Mouse (Mus musculus) midbrain, embryonic 14.5 days (tissue): ENCODE data around the gene Tmem189. TPM values are rescaled to one million over a fixed set of nuclear protein-coding genes. Genes with fewer than 3 reads are reported as not detected.
A peak's percentile ranks its signal among the peaks of the same experiment; 100 is the strongest.

Source experiments
- ATAC-seq: fragments of 200-750 bp; cut with Nextera tagmentation; 2 replicates; pipeline ENCODE4 v1.8.0; 2017; ENCODE audit warnings: moderate number of reproducible peaks, moderate library complexity; ENCODE audit not compliant: low FRiP score, low TSS enrichment
- DNase-seq: peaks from one replicate; pipeline ENCODE4 v3.0.0-alpha.2; 2015
- H3K27ac ChIP-seq: fragments of 300-500 bp; sonication (generic); replicated peaks from 2 replicates; pipeline ENCODE4 v1.5.1; 2014; ENCODE audit warnings: mild to moderate bottlenecking, low read depth, low read length, moderate library complexity
- H3K27me3 ChIP-seq: fragments of 300-500 bp; sonication (generic); 2 replicates; pipeline ENCODE4 v1.6.1; 2014; ENCODE audit warnings: low read length, control low read depth, mixed read lengths; ENCODE audit not compliant: control insufficient read depth, insufficient read depth
- H3K36me3 ChIP-seq: fragments of 300-500 bp; sonication (generic); 2 replicates; pipeline ENCODE4 v1.6.1; 2014; ENCODE audit warnings: low read length, control low read depth; ENCODE audit not compliant: control insufficient read depth, insufficient read depth
- H3K4me1 ChIP-seq: fragments of 300-500 bp; sonication (generic); 2 replicates; pipeline ENCODE4 v1.6.1; 2014; ENCODE audit warnings: mild to moderate bottlenecking, antibody characterized with exemption, low read length, control low read depth; ENCODE audit not compliant: control insufficient read depth, insufficient read depth
- H3K4me2 ChIP-seq: fragments of 300-500 bp; sonication (generic); 2 replicates; pipeline ENCODE4 v1.6.1; 2014; ENCODE audit warnings: mild to moderate bottlenecking, low read length, moderate library complexity
- H3K4me3 ChIP-seq: fragments of 300-500 bp; sonication (generic); replicated peaks from 2 replicates; pipeline ENCODE4 v1.5.1; 2014; ENCODE audit warnings: low read depth, low read length
- H3K9ac ChIP-seq: fragments of 300-500 bp; sonication (generic); replicated peaks from 2 replicates; pipeline ENCODE4 v1.6.1; 2014; ENCODE audit warnings: mild to moderate bottlenecking, low read length, moderate library complexity
- H3K9me3 ChIP-seq: fragments of 300-500 bp; sonication (generic); 2 replicates; pipeline ENCODE4 v1.6.1; 2016; ENCODE audit warnings: low read length, control low read depth, mixed read lengths; ENCODE audit not compliant: control insufficient read depth
- WGBS: fragments of 180-500 bp; shearing (Covaris S2); extraction: QIAGEN DNeasy Blood & Tissue Kit; methylation state at CpG from one replicate; pipeline ENCODE4 v1.1.7; 2014; 5-methylcytosine and 5-hydroxymethylcytosine counted together
- polyA plus RNA-seq: library from polyadenylated mRNA; unstranded; fragments of >200 nt; fragmentation: Nextera tagmentation; extraction: Ambion mirVana; gene quantifications from 2 replicates; pipeline ENCODE4 v1.2.1, GENCODE M21; 2014

Gene Tmem189
- polyA plus RNA-seq, 1 experiment from 2014 or later: 28.8 TPM

- Histone ChIP-seq H3K9me3 (no peaks in the 10 kb centered on the region), H3K9ac (peak overlapping the region; percentile 88), H3K4me1 (peaks cover 32% of the 10 kb centered on the region), H3K27ac (peak overlapping the region; percentile 91), H3K4me2 (peak overlapping the region; percentile 86), H3K36me3 (peaks cover 13% of the 10 kb centered on the region), H3K27me3 (no peaks in the 10 kb centered on the region), H3K4me3 (peak overlapping the region; percentile 91)
- ATAC-seq (peak; percentile 9; the same call in 1 of the 2 replicates), DNase-seq (no peak)
- under 1% methylated on average over 31 of the region's 31 CpGs for whole genome bisulfite sequencing
These were observed 58.4 kb downstream of the Tmem189 start for GRCm38 (mm10) chr2:167631181-167631590.

- ATAC-seq (no peak), DNase-seq (no peak)
- WGBS: 79% methylated on average over 5 of the region's 5 CpGs
- Histone ChIP-seq H3K4me1 (peaks cover 32% of the 10 kb centered on the region), H3K4me3 (peak overlapping the region; percentile 91), H3K4me2 (peak overlapping the region; percentile 86), H3K36me3 (peaks cover 13% of the 10 kb centered on the region), H3K27ac (no peak overlapping the region), H3K9me3 (no peaks in the 10 kb centered on the region), H3K27me3 (no peaks in the 10 kb centered on the region), H3K9ac (peak overlapping the region; percentile 88)
These were observed 59.2 kb downstream of the Tmem189 start for GRCm38 (mm10) chr2:167630421-167630820.

- no peaks in the 10 kb centered on the region for H3K27me3 ChIP-seq
- peak overlapping the region; percentile 88; the same call in 1 of the 2 replicates for H3K9ac ChIP-seq
- 0 out of 2 replicates have a peak overlapping the region, but pooled peaks have one; percentile 20 for H3K27ac ChIP-seq
These were observed 59.9 kb downstream of the Tmem189 start for GRCm38 (mm10) chr2:167629665-167630209.

GRCm38 (mm10) chr2:167628872-167629271 lies 60.8 kb downstream of the Tmem189 start:
- DNase-seq (peak; percentile 28), ATAC-seq (no peak)
- H3K9me3 ChIP-seq: no peaks in the 10 kb centered on the region
- WGBS: 64% methylated on average over 4 of the region's 4 CpGs
- H3K9ac ChIP-seq: no peak overlapping the region
- no peak overlapping the region for H3K4me3 ChIP-seq
- H3K36me3 ChIP-seq: peaks cover 13% of the 10 kb centered on the region
- no peak overlapping the region for H3K27ac ChIP-seq
- no peaks in the 10 kb centered on the region for H3K27me3 ChIP-seq
- H3K4me1 ChIP-seq: peaks cover 28% of the 10 kb centered on the region
- H3K4me2 ChIP-seq: no peak overlapping the region

More at GRCm38 (mm10) chr2:167629665-167630209, 59.9 kb downstream of the Tmem189 start:
- ATAC-seq (no peak), DNase-seq (no peak)
- WGBS: 75% methylated on average over 11 of the region's 11 CpGs
- Histone ChIP-seq H3K9me3 (no peaks in the 10 kb centered on the region), H3K4me3 (0 out of 2 replicates have a peak overlapping the region, but pooled peaks have one; percentile 91), H3K4me2 (peak overlapping the region; percentile 86), H3K36me3 (peaks cover 13% of the 10 kb centered on the region), H3K4me1 (peaks cover 32% of the 10 kb centered on the region)

GRCm38 (mm10) chr2:167627019-167627418 lies 62.6 kb downstream of the Tmem189 start:
- 80% methylated on average over 7 of the region's 7 CpGs for WGBS
- H3K27ac ChIP-seq: no peak overlapping the region
- peaks cover 13% of the 10 kb centered on the region for H3K36me3 ChIP-seq
- H3K4me2 ChIP-seq: no peak overlapping the region
- no peaks in the 10 kb centered on the region for H3K27me3 ChIP-seq
- no peak overlapping the region for H3K9ac ChIP-seq
- DNase-seq (no peak), ATAC-seq (no peak)
- H3K4me3 ChIP-seq: no peak overlapping the region
- no peaks in the 10 kb centered on the region for H3K9me3 ChIP-seq
- H3K4me1 ChIP-seq: peaks cover 22% of the 10 kb centered on the region

GRCm38 (mm10) chr2:167625670-167626069 lies 64.0 kb downstream of the Tmem189 start:
- Histone ChIP-seq H3K36me3 (peaks cover 13% of the 10 kb centered on the region), H3K27me3 (no peaks in the 10 kb centered on the region), H3K4me1 (peaks cover 18% of the 10 kb centered on the region), H3K4me3 (no peak overlapping the region), H3K4me2 (no peak overlapping the region), H3K27ac (no peak overlapping the region), H3K9ac (no peak overlapping the region), H3K9me3 (no peaks in the 10 kb centered on the region)
- DNase-seq: no peak
- 52% methylated on average over 2 of the region's 2 CpGs for WGBS
- no peak for ATAC-seq

- no peak overlapping the region for H3K27ac ChIP-seq
- WGBS: 91% methylated on average over 6 of the region's 6 CpGs
- no peaks in the 10 kb centered on the region for H3K27me3 ChIP-seq
- no peak overlapping the region for H3K9ac ChIP-seq
- H3K4me1 ChIP-seq: peaks cover 7% of the 10 kb centered on the region
- ATAC-seq: no peak
- H3K36me3 ChIP-seq: peaks cover 13% of the 10 kb centered on the region
- no peaks in the 10 kb centered on the region for H3K9me3 ChIP-seq
- H3K4me3 ChIP-seq: no peak overlapping the region
- no peak overlapping the region for H3K4me2 ChIP-seq
- no peak for DNase-seq
These were observed 65.1 kb downstream of the Tmem189 start for GRCm38 (mm10) chr2:167624368-167625075.

- no peak overlapping the region for H3K4me2 ChIP-seq
- no peak overlapping the region for H3K4me3 ChIP-seq
- 0 out of 2 replicates have a peak, but pooled peaks cover under 1% of the 10 kb centered on the region for H3K4me1 ChIP-seq
- peaks cover 5% of the 10 kb centered on the region; the same call in 1 of the 2 replicates for H3K36me3 ChIP-seq
- no peak overlapping the region for H3K9ac ChIP-seq
- ATAC-seq: no peak
- 84% methylated on average over 5 of the region's 5 CpGs for WGBS
- no peaks in the 10 kb centered on the region for H3K27me3 ChIP-seq
- H3K9me3 ChIP-seq: no peaks in the 10 kb centered on the region
- no peak overlapping the region for H3K27ac ChIP-seq
- DNase-seq: no peak
These were observed 66.7 kb downstream of the Tmem189 start for GRCm38 (mm10) chr2:167622965-167623364.
